Mouse (Mus musculus): Measurements from ENCODE around the gene Ifna11. TPM values are rescaled to one million over a fixed set of nuclear protein-coding genes. Genes with fewer than 3 reads are reported as not detected.
A peak's percentile ranks its signal among the peaks of the same experiment; 100 is the strongest.

Ifna11 gene
- total RNA-seq, 2 experiments from 2014 or later: not detected

GRCm38 (mm10) chr4:88838828-88839227 lies 19.1 kb downstream of the Ifna11 start:
- DNase-seq (ENCODE audit: low spot score in 2 of 2): peak in 1 of 2 experiments; percentile 5

- DNase-seq (ENCODE audit: low spot score in 2 of 2): no peak
Measured at GRCm38 (mm10) chr4:88840058-88840457, 20.3 kb downstream of the Ifna11 start.

- no peak for DNase-seq (ENCODE audit: low spot score in 2 of 2)
Measured at GRCm38 (mm10) chr4:88841438-88841911, 21.7 kb downstream of the Ifna11 start, which contains the start of gene Ifna4. TSS of gene Ifna4 (plus strand) at chr4:88841861.

DNA sequence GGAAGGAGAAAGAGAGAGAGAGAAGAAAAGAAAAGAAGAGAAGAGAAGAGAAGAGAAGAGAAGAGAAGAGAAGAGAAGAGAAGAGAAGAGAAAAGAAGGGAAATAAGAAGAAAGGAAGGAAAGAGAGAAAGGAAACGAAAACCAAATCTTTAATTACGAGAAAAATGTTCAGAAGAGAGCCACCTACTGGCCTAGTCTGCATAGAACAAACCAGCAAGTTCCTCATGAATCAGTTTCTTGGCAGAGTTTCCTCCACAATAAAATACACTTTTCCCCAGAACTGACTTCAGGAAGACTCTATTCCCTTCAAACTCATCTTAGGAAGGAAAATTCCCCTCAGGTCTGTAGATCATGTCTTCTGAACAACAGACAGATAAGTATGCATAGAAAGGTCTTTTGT lies 25.6 kb downstream of the Ifna11 start:
- no peak for DNase-seq (ENCODE audit: low spot score in 2 of 2)

- DNase-seq (ENCODE audit: low spot score in 2 of 2): no peak
Measured at GRCm38 (mm10) chr4:88849698-88850097, 29.9 kb downstream of the Ifna11 start, which contains the start of gene Ifna1. TSS of gene Ifna1 (plus strand) at chr4:88850087.

GRCm38 (mm10) chr4:88851026-88851763 lies 31.4 kb downstream of the Ifna11 start:
- no peak for DNase-seq (ENCODE audit: low spot score in 2 of 2)

- DNase-seq (ENCODE audit: low spot score in 2 of 2): no peak
Measured at GRCm38 (mm10) chr4:88859214-88859613, 39.5 kb downstream of the Ifna11 start.

- DNase-seq (ENCODE audit: low spot score in 2 of 2): no peak
Measured at GRCm38 (mm10) chr4:88863309-88863708, 43.5 kb downstream of the Ifna11 start.

DNA sequence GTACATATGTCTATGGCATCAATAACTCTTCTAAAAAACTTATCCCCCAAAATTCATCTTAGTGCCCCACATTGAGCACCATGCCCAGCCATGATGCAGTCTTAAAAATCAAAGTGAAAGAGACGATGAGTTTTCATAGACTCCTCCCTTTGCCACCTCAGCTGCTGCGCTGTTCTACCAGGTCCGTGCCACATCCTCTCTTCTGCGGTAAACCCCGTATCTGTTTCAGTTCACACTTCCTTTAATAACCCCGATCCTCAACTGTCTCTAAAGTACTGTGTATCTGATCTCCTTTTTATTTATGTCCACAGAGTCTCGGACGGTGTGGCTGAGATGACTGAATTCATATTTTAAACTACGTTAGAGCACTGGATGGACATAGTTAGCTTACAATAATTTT lies 44.8 kb downstream of the Ifna11 start:
- DNase-seq (ENCODE audit: low spot score in 2 of 2): no peak

DNA sequence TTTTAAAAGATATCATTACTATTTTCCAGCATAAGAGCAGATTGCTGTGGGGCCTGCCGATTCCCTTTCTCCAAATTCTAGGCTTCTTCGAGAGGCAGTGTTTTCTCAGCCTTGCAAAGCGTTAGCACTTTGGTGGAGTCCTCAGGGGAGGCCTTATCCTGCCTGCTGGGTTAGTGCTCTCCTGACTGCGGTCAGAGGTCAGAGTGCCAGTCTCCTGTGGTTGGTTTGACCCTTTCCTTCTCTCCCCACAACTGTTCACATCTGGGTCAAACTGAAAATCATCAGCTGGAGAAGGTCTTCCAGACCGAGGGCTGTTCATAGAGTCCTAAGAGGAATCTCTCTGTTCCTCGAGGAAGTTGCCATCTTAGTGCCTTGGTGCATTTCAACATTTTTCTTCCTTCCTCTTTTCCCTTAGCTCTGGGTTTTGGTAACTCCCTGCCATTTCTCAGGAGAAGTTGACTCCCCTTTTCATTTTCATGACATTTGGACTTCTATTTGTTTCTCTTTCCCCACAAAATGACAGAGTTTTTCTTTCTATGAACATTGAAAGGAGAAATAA lies 45.3 kb downstream of the Ifna11 start:
- no peak for DNase-seq (ENCODE audit: low spot score in 2 of 2)

DNA sequence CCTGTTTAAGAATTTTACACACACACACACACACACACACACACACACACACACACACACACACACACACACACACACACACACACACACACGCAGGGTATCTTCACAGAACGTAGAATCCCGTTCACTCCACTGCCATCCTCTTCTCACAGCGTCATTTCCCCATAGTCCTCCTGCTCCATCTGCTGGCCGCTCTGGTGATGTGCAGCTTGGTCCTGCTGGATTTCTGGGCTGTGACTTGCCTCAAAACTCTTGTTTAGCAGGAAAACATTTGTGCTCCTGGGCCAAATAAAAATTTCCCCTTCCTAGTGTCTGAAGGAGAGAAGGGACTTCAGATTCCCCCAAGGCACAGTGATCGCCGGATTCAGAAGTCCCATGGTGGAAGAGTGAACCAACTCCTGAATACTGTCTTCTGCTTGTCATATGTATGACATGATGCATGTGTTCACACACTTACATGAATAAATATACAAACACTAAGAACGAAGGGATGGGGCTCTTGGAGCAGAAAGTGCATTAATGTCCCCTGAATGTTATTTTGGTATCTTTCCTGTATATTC lies 47.7 kb downstream of the Ifna11 start:
- peak; percentile 43 to 77 for DNase-seq (ENCODE audit: low spot score in 2 of 2)

- DNase-seq (ENCODE audit: low spot score in 2 of 2): peak in 1 of 2 experiments; percentile 27
Measured at GRCm38 (mm10) chr4:88867926-88868911, 48.5 kb downstream of the Ifna11 start.

Other genes starting within 250 kb of the Ifna11 start
- gene Ifna14, start 248.2 kb upstream of the Ifna11 start, total RNA-seq (2021): not detected
- not detected for gene Ifna9, start 227.6 kb upstream of the Ifna11 start, total RNA-seq (2021)
- gene Ifna12, start 216.6 kb upstream of the Ifna11 start, total RNA-seq (2021): not detected
- not detected for gene C87499, start 185.5 kb upstream of the Ifna11 start, total RNA-seq (2021)
- not detected for gene Ifna13, start 175.5 kb upstream of the Ifna11 start, total RNA-seq (2021)
- not detected for gene Ifna16, start 143.0 kb upstream of the Ifna11 start, total RNA-seq (2021)
- not detected for gene Ifna2, start 136.0 kb upstream of the Ifna11 start, total RNA-seq (2021)
- not detected for gene Ifnab, start 128.6 kb upstream of the Ifna11 start, total RNA-seq (2021)
- 1 to 10 TPM; 1.1 to 1.6 TPM for gene Gm26566, start 98.2 kb upstream of the Ifna11 start, total RNA-seq (2021)
- 100 to 1,000 TPM; 103 to 111 TPM for gene Klhl9, start 97.5 kb upstream of the Ifna11 start, total RNA-seq (2021)
- gene Gm13271, start 65.1 kb upstream of the Ifna11 start, total RNA-seq (2021): not detected
- gene Gm13283, start 59.8 kb upstream of the Ifna11 start, total RNA-seq (2021): not detected
- gene Gm13290, start 46.1 kb upstream of the Ifna11 start, total RNA-seq (2021): not detected
- gene Gm13289, start 43.0 kb upstream of the Ifna11 start, total RNA-seq (2021): not detected
- not detected for gene Gm13272, start 40.1 kb upstream of the Ifna11 start, total RNA-seq (2021)
- not detected for gene Ifnz, start 37.8 kb upstream of the Ifna11 start, total RNA-seq (2021)
- not detected for gene Gm13276, start 34.2 kb upstream of the Ifna11 start, total RNA-seq (2021)
- gene Gm13277, start 31.3 kb upstream of the Ifna11 start, total RNA-seq (2021): not detected
- not detected for gene Gm13278, start 28.4 kb upstream of the Ifna11 start, total RNA-seq (2021)
- gene Gm13275, start 25.5 kb upstream of the Ifna11 start, total RNA-seq (2021): not detected
- not detected for gene Gm13279, start 22.6 kb upstream of the Ifna11 start, total RNA-seq (2021)
- not detected for gene Gm13285, start 20.3 kb upstream of the Ifna11 start, total RNA-seq (2021)
- gene Gm13287, start 16.7 kb upstream of the Ifna11 start, total RNA-seq (2021): not detected
- not detected for gene Gm13288, start 14.4 kb upstream of the Ifna11 start, total RNA-seq (2021)
- not detected for gene Ifna7, start 3.7 kb upstream of the Ifna11 start, total RNA-seq (2021)
- not detected for gene Ifna6, start 7.5 kb downstream of the Ifna11 start, total RNA-seq (2021)
- not detected for gene Ifna5, start 15.6 kb downstream of the Ifna11 start, total RNA-seq (2021)
- gene Ifna4, start 21.9 kb downstream of the Ifna11 start, total RNA-seq (2021): not detected
- gene Ifna1, start 30.1 kb downstream of the Ifna11 start, total RNA-seq (2021): not detected
- gene Ifne, start 60.2 kb downstream of the Ifna11 start, total RNA-seq (2021): not detected

Measured in layer of hippocampus, adult 18-20 months (tissue).